Mouse (Mus musculus) NIH3T3 (cell line): ENCODE measurements around the gene Mup7.
"Not testable (repeated sequence)": the region's sequence is repeated elsewhere in the genome, so short reads cannot be mapped to it uniquely, and the experiment has no call there.

Source experiments
- DNase-seq: peaks from one replicate; pipeline ENCODE4 v3.0.0-alpha.2; 2012; ENCODE audit warnings: low read depth

The Mup7 gene

DNA sequence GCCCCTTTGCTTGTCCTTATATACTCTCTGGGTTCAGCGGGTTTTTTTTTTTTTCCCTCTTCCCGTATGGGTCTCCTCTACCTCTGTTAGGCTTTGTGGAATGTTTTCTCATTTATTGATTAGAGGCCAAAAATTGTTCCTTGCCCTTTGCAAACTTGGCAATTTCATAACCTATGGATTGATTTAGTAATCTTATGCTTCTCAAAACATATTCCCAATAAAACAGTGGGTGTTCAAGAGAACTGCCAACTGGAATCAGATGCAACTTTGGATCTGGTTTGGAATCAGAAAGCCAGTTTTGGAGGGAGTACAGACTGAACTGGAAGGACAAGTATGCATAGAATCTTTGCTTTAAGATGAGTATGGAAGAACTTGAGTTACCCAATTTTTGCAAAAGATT, at the start of gene Mup7:
Gene Mup7 (minus strand): TSS at position 101 of the 400 bp plus-strand sequence.
- DNase-seq, result not testable (repeated sequence)

DNA sequence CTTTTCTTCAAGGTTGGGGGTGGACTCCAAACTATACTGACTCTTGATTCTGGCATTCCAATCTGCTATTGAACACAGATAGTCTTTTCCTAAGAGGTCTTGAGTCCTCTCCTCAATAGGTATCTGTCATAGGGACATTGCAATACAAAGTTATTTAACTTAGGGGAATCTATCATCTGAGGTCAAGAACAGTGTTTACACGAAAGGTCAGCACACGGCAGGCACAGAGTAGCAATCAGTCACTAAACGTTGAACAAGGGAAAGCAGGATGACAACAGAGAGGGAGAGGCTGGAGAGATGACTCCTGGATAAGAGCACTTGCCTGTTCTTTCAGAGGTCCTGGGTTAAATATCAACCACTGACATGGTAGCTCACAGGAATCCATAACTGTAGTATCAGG, 9.6 kb upstream of the Mup7 start:
- not testable (repeated sequence) for DNase-seq

DNA sequence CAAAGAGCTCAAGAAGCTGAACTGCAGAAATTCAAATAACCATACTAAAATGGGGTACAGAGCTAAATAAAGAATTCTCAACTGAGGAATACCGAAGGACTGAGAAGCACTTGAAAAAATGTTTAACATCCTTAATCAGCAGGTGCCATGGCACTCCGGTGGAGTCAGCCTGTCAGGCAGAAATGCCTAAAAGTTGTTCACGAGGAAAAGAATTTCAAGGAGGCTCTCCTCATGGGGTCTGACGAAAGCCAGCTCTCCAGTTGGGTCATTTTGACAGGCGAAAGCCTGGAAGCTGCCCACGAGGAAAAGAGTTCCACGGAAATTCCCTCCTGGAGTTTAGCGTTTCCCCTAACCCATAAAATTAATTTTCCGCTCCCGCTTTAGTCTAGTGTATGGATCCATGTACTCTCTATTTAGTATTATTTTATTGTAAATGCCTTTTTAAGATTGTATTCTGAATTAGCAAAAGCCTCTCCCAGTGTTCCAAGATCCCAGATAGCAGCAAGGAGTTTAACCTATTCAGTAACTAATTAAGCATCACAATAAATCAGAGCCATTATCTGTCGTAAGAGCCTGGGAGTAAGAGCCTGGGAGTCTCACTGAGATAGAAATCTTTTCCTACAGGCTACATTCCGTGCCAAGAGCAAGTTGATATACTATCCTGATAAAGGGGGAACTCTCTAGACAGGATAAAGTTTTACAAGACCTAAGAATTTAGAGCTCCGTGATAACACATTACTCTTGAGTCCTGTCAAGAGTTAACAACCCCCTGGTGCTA, 40.8 kb downstream of the Mup7 start:
- DNase-seq, result not testable (repeated sequence)

DNA sequence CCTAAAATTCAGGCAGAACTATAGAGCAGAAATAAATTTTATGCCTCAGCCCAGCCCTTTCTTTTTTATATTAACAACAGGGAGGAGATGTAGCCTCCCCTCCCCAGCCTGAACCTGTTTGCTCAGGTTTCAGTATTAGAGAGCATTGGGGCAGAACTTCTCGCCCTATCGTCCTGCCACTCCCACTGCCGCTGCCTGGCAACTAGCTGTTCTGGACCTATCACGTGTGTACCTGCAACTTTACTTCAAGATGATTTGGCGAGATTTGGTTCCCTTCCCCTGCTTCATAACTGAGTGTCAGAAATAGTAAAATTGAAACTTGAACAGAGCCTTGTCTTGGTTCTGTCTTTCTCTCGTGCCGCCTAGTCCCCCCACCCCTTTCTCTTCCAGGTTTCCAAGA, 50.1 kb downstream of the Mup7 start:
- DNase-seq, result not testable (repeated sequence)
